Mouse (Mus musculus) forebrain, embryonic 10.5 days (tissue): ENCODE measurements at regions not wholly inside any gene's neighbourhood (a gene's known extent, or its start where the extent isn't known, plus 50 kb on each side); places are given as distances from the start of the nearest gene placed in this dataset.
"Not testable (repeated sequence)": the region's sequence is repeated elsewhere in the genome, so short reads cannot be mapped to it uniquely, and the experiment has no call there.

Experiments
- DNase-seq: peaks from one replicate; pipeline ENCODE4 v3.0.0-alpha.2; 2017; ENCODE audit warnings: low spot score; ENCODE audit errors: extremely low spot score
- H3K27ac ChIP-seq: fragments of 300-500 bp; sonication (generic); 2 replicates; pipeline ENCODE4 v1.5.1; 2016; ENCODE audit warnings: mild to moderate bottlenecking
- H3K27me3 ChIP-seq: fragments of 300-500 bp; sonication (generic); 2 replicates; pipeline ENCODE4 v1.6.1; 2016; ENCODE audit warnings: mild to moderate bottlenecking; ENCODE audit not compliant: poor library complexity, severe bottlenecking
- H3K36me3 ChIP-seq: fragments of 300-500 bp; sonication (generic); replicated peaks from 2 replicates; pipeline ENCODE4 v1.6.1; 2016; ENCODE audit warnings: mild to moderate bottlenecking, moderate library complexity
- H3K4me1 ChIP-seq: fragments of 300-500 bp; sonication (generic); 2 replicates; pipeline ENCODE4 v1.6.1; 2016
- H3K4me3 ChIP-seq: fragments of 300-500 bp; sonication (generic); 2 replicates; pipeline ENCODE4 v1.5.1; 2016; ENCODE audit warnings: mild to moderate bottlenecking, moderate library complexity
- H3K9me3 ChIP-seq: fragments of 300-500 bp; sonication (generic); 2 replicates; pipeline ENCODE4 v1.6.1; 2016; ENCODE audit warnings: mild to moderate bottlenecking, moderate library complexity
- WGBS: fragments of 180-500 bp; shearing (Covaris S2); methylation state at CpG from one replicate; pipeline ENCODE4 v1.1.7; 2016; 5-methylcytosine and 5-hydroxymethylcytosine counted together

- H3K36me3 ChIP-seq = no peaks in the 10 kb centered on the region
- 63% methylated on average over 1 of the region's 1 CpGs for WGBS
These were observed 114.3 kb downstream of the Sst start for GRCm38 (mm10) chr16:23776501-23776900.

GRCm38 (mm10) chr16:23758136-23758812 is 132.5 kb downstream of the Sst start:
- Histone ChIP-seq H3K36me3 (no peaks in the 10 kb centered on the region), H3K4me1 (no peaks in the 10 kb centered on the region), H3K4me3 (no peak overlapping the region), H3K27me3 (no peaks in the 10 kb centered on the region), H3K27ac (no peak overlapping the region), H3K9me3 (no peaks in the 10 kb centered on the region)
- DNase-seq = no peak
- WGBS = 90% methylated on average over 7 of the region's 7 CpGs

More at GRCm38 (mm10) chr16:23776501-23776900, 114.3 kb downstream of the Sst start:
- Histone ChIP-seq H3K4me3 (no peak overlapping the region), H3K4me1 (0 out of 2 replicates have a peak, but pooled peaks cover 5% of the 10 kb centered on the region), H3K27me3 (no peaks in the 10 kb centered on the region), H3K9me3 (no peaks in the 10 kb centered on the region), H3K27ac (no peak overlapping the region)
- DNase-seq = no peak

GRCm38 (mm10) chr16:23737026-23737425 is 153.7 kb downstream of the Sst start:
- Histone ChIP-seq H3K9me3 (no peaks in the 10 kb centered on the region), H3K4me3 (no peak overlapping the region), H3K27me3 (no peaks in the 10 kb centered on the region), H3K27ac (no peak overlapping the region), H3K36me3 (no peaks in the 10 kb centered on the region), H3K4me1 (peaks cover 9% of the 10 kb centered on the region)
- DNase-seq = no peak
- WGBS = 71% methylated on average over 3 of the region's 3 CpGs

DNA sequence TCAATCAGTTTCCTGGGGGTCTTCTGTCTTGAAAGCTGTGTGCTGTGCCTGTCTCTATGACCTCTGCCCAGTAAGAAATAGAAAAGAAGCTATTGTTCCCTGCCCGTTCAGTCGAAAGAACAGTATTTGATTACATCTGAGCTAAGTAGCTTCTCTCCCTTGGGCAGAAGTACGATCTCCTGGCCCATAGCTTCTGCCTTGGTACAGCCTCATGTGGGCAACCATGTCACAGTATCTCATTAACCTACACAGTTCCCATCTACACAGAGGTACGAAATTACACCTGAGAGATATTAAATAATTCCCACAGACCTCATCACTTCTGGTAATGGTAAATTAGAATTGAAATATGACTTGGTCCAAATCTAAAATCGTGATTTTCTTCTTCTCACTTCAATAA is 155.0 kb downstream of the Sst start:
- Histone ChIP-seq H3K9me3 (no peaks in the 10 kb centered on the region), H3K27me3 (no peaks in the 10 kb centered on the region), H3K27ac (no peak overlapping the region), H3K4me1 (peaks cover 9% of the 10 kb centered on the region), H3K4me3 (no peak overlapping the region), H3K36me3 (no peaks in the 10 kb centered on the region)
- no peak for DNase-seq
- WGBS = 37% methylated on average over 5 of the region's 5 CpGs

DNA sequence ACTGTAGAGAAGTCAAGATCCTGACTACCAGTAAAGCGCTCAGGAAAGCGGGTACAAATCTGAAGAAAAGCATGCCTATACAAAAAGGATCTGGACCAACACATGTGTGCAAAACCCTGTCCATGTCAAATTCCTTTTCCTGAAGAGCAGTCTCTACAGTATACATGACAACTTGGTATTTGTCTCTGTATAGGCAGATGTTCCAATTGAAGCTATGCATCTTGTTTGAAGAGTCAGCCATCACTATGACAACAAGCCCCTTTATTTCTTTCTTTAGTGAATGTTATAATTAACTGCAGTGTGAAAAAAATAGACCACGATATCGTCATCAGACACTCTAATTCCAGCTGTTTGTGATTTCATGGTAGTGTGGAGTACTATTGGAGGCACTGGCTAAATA is 164.2 kb downstream of the Sst start:
- Histone ChIP-seq H3K27ac (no peak overlapping the region), H3K9me3 (no peaks in the 10 kb centered on the region), H3K4me3 (no peak overlapping the region), H3K27me3 (no peaks in the 10 kb centered on the region), H3K36me3 (no peaks in the 10 kb centered on the region), H3K4me1 (no peaks in the 10 kb centered on the region)
- DNase-seq = no peak
- WGBS = 91% methylated on average over 4 of the region's 4 CpGs

GRCm38 (mm10) chr16:23721745-23722144 is 169.0 kb downstream of the Sst start:
- Histone ChIP-seq H3K36me3 (no peaks in the 10 kb centered on the region), H3K4me3 (no peak overlapping the region), H3K4me1 (no peaks in the 10 kb centered on the region), H3K9me3 (no peaks in the 10 kb centered on the region; the same call in 1 of the 2 replicates), H3K27ac (no peak overlapping the region), H3K27me3 (no peaks in the 10 kb centered on the region)
- no peak for DNase-seq

DNA sequence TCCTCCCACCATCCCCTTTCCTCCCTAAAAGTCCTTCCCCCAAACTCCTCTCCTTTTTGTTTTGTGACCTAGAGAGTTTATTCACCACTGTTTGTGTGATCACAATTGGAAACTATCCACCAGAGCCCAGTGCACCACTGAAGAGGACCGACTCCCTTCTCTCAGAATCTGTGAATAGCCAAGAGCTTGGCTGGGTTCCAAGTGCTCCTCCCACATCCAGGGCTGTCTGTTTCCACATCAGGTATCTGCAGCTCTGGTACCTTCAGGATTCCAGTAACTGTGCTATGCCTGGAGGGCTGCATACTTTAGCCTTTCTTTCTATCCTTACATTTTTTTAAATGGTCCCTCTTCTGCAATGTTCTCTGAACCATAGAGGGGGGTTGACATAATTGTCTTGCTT is 180.5 kb upstream of the Masp1 start:
- no peaks in the 10 kb centered on the region for H3K9me3 ChIP-seq
- DNase-seq = no peak
- no peak overlapping the region for H3K4me3 ChIP-seq
- H3K27me3 ChIP-seq = no peaks in the 10 kb centered on the region
- no peaks in the 10 kb centered on the region; the same call in 1 of the 2 replicates for H3K4me1 ChIP-seq
- no peaks in the 10 kb centered on the region for H3K36me3 ChIP-seq
- no peak overlapping the region for H3K27ac ChIP-seq
- 52% methylated on average over 1 of the region's 1 CpGs for WGBS

DNA sequence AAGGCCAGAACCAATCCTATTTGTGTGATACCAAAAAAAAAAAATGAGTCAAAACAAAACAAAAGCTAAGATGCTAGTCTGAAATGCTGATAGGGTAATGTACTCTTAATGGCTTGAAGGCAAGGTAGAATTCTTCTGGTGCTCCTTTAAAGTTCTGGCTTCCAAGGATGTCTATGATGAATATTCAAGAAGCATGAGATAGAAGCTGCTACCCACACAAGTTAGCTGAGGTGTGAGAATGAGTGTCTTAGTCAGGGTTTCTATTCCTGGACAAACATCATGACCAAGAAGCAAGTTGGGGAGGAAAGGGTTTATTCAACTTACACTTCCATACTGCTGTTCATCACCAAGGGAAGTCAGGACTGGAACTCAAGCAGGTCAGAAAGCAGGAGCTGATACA is 173.6 kb upstream of the Masp1 start:
- not testable (repeated sequence) for H3K4me1 ChIP-seq, H3K9me3 ChIP-seq, H3K36me3 ChIP-seq, H3K27ac ChIP-seq, H3K4me3 ChIP-seq, DNase-seq, H3K27me3 ChIP-seq

DNA sequence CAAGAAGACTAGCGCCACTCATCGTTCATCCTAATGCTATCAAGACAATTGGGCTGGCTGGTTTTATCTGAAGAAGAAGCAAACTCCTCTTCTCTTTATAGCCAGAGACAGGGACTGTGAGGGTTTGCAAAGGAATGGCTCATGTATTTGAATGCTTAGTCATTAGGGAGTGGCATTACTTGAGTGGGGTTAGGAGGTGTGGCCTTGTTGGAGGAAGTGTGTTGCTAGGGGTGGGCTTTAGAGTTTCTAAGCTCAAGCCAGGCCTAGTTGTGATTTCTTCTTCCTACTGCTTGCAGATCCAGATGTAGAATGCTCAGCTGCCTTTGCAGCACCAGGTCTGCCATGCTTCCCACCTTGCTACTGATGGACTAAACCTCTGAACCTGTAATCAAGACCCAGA is 169.4 kb upstream of the Masp1 start:
- 98% methylated on average over 2 of the region's 2 CpGs for WGBS
- Histone ChIP-seq H3K4me3 (no peak overlapping the region), H3K9me3 (no peaks in the 10 kb centered on the region), H3K36me3 (no peaks in the 10 kb centered on the region), H3K4me1 (0 out of 2 replicates have a peak, but pooled peaks cover 4% of the 10 kb centered on the region), H3K27me3 (no peaks in the 10 kb centered on the region), H3K27ac (no peak overlapping the region)
- DNase-seq = no peak

- no peaks in the 10 kb centered on the region for H3K36me3 ChIP-seq
- H3K4me3 ChIP-seq = no peak overlapping the region
- no peak for DNase-seq
- no peak overlapping the region for H3K27ac ChIP-seq
- H3K27me3 ChIP-seq = no peaks in the 10 kb centered on the region
- 0 out of 2 replicates have a peak, but pooled peaks cover 4% of the 10 kb centered on the region for H3K4me1 ChIP-seq
- no peaks in the 10 kb centered on the region for H3K9me3 ChIP-seq
- WGBS = 89% methylated on average over 8 of the region's 8 CpGs
These were observed 166.2 kb upstream of the Masp1 start for GRCm38 (mm10) chr16:23686783-23687182.

DNA sequence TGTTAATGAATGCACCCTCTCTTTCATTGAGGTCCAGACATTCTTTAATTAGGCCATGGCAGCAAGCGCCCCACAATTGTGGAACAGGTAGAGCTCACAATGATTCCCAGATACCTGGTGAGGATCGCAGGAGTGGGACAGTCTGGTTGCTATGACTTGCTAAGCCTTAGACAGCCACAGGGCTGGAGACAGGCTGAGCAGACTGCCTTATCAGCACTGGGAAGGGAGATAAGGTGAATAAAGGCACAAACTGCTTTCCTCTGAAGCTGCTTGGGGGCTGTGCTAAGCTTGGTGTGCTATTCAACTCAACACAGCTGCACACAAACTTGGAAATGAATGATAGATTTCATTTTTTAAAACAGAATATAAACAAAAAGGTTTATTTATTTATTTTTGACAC is 159.8 kb upstream of the Masp1 start:
- Histone ChIP-seq H3K36me3 (no peaks in the 10 kb centered on the region), H3K9me3 (no peaks in the 10 kb centered on the region), H3K4me1 (peaks cover 12% of the 10 kb centered on the region), H3K27me3 (no peaks in the 10 kb centered on the region), H3K4me3 (no peak overlapping the region), H3K27ac (no peak overlapping the region)
- 61% methylated on average over 2 of the region's 2 CpGs for WGBS
- no peak for DNase-seq

- no peaks in the 10 kb centered on the region for H3K27me3 ChIP-seq
- H3K9me3 ChIP-seq = no peaks in the 10 kb centered on the region
- H3K36me3 ChIP-seq = no peaks in the 10 kb centered on the region
- no peak for DNase-seq
- 93% methylated on average over 6 of the region's 6 CpGs for WGBS
- H3K4me1 ChIP-seq = no peaks in the 10 kb centered on the region
- no peak overlapping the region for H3K4me3 ChIP-seq
- H3K27ac ChIP-seq = no peak overlapping the region
These were observed 151.8 kb upstream of the Masp1 start for GRCm38 (mm10) chr16:23672375-23672774.

DNA sequence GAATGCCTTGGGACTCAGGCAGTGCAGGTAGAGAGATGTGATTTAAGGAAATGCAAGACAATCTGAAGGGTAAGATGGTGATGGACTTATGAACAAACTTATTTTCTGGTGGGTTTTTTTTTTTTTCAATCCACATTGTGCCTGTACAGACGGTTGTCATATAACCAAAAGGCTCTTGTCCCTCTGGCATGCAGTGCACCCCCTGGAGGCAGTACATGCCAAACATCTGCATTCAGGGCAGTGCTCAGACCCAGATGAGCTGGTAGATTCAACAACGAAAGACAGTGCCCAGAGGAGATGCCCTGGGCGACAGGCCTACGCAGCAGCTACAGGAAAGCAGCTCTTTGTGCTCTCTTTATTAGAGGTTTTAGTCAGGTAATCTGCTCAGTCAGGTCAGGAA is 149.5 kb upstream of the Masp1 start:
- no peak for DNase-seq
- WGBS = 65% methylated on average over 4 of the region's 4 CpGs
- no peaks in the 10 kb centered on the region for H3K9me3 ChIP-seq
- no peaks in the 10 kb centered on the region for H3K4me1 ChIP-seq
- no peaks in the 10 kb centered on the region for H3K36me3 ChIP-seq
- H3K27me3 ChIP-seq = no peaks in the 10 kb centered on the region
- no peak overlapping the region for H3K27ac ChIP-seq
- no peak overlapping the region for H3K4me3 ChIP-seq

- Histone ChIP-seq H3K27me3 (no peaks in the 10 kb centered on the region), H3K4me3 (no peak overlapping the region), H3K27ac (no peak overlapping the region), H3K36me3 (no peaks in the 10 kb centered on the region), H3K9me3 (no peaks in the 10 kb centered on the region), H3K4me1 (no peaks in the 10 kb centered on the region)
- no peak for DNase-seq
- 87% methylated on average over 4 of the region's 4 CpGs for WGBS
These were observed 149.0 kb upstream of the Masp1 start for GRCm38 (mm10) chr16:23669651-23670050.
